Mouse (Mus musculus) kidney, postnatal 25 days (tissue): ENCODE measurements at regions not wholly inside any gene's neighbourhood (a gene's known extent, or its start where the extent isn't known, plus 50 kb on each side); places are given as distances from the start of the nearest gene placed in this dataset.

Experiments used
- DNase-seq, 2 experiments: peaks; one replicate each; pipeline ENCODE4 v3.0.0; 2021; ENCODE audit warnings: mixed read lengths in 2 of 2

- no peak for DNase-seq
Measured at GRCm38 (mm10) chr2:134126988-134127387, 427.2 kb downstream of the Hao1 start.

- DNase-seq = no peak
Measured at GRCm38 (mm10) chr2:134107286-134107685, 446.9 kb downstream of the Hao1 start.

DNA sequence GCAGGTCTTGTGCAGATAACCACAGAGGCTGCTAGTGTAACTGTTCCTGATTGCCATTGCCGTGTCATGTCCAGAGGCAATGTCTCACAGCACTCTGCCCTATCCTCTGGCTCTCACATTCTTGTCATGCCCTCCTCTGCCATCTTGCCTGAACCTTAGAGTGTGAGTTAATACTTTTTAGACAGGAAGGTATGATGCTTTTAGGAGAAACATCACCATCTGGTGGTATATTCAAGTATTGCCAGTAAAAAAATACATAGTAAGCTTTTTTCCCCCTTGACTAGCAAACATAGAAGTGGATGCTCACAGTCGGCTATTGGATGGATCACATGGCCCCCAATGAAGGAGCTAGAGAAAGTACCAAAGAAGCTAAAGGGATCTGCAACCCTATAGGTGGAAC is 465.8 kb downstream of the Hao1 start:
- no peak for DNase-seq

- no peak for DNase-seq
Measured at GRCm38 (mm10) chr2:134080148-134080547, 474.0 kb downstream of the Hao1 start.

DNA sequence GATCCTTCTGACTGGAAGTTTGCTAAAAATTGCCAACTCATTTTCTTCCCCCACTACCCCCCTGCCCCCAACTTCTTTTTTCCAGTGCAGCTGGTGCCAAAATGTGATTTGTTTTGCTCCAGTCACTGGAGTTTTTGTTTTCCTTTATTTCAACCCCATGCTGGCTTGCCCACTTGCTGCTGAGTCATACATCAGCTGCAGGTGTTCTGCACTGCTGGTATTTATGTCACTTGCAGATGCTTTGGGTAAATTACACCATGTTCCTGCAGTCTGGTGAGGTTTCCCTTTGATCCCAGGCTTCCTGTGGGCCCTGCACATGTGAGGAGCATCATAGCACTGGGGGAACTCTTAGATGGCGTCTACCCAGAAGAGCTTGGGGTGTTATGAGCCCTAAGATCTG is 476.2 kb downstream of the Hao1 start:
- no peak for DNase-seq

- DNase-seq = peak in 1 of 2 experiments; percentile 30
Measured at GRCm38 (mm10) chr2:134067910-134068335, 486.2 kb downstream of the Hao1 start.

DNA sequence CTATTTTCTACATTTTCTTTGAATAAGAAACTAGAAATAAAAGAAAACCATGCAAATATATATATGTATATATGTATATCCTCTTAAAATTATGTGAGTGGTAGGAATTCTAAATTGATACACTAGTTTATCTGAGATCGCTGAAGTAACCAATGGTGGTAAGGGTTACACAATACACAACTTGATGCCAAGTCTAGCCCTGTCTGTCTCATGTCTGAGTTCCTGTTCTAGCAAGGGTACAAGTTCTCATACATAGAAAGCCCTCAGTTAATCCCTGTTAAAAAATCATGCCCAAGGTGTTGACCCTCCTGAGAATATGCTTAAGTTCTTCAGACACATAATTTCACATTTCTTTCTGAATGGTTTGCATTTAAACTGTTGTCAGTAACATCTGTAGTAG is 486.8 kb downstream of the Hao1 start:
- no peak for DNase-seq

- DNase-seq = no peak
Measured at GRCm38 (mm10) chr2:134059916-134060618, 494.1 kb downstream of the Hao1 start.

DNA sequence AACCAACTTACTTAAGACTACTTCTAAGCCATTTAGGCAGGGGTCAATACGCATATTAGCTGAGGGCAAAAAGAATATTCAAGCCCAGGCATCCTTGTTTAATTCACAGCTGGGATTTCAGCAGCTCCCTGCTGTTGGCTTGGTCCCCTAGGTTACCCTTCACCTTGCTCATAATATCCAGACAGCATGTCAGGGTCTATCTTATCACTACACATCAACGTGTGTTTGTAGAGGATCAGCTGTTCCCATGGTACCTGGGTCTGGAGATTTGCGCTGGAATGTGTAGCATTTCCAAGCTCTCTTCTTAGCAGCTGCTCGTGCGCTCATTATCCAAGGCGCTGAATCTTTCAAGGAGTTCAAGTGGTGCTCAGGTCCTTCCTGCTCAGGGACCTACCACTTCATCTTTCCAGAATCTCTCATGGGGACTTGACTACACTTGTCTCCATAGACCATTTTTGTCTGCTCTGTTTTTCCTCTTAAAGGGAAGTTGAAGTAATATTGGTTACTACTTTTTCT is 484.5 kb downstream of the Bmp2 start:
- no peak for DNase-seq

GRCm38 (mm10) chr2:134029631-134030414 is 477.9 kb downstream of the Bmp2 start:
- peak in 1 of 2 experiments; percentile 63 for DNase-seq

DNA sequence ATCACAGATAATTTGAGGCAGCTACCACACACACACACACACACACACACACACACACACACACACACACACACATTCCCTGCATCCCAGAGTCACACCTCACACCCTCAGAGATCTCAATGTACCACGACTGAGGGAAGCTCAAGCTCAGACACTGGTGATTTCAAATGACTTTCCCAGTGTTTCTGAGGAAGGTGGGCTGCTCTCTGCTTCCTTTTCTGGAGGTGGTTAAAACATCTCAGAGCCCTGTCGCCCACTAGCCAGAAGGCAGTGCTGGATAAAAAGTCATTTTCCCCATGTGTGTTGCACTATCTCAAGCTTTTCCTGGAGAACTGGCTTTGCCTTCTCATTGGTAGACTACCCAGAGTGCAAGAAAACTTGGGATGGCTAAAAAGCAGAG is 477.2 kb downstream of the Bmp2 start:
- no peak for DNase-seq

DNA sequence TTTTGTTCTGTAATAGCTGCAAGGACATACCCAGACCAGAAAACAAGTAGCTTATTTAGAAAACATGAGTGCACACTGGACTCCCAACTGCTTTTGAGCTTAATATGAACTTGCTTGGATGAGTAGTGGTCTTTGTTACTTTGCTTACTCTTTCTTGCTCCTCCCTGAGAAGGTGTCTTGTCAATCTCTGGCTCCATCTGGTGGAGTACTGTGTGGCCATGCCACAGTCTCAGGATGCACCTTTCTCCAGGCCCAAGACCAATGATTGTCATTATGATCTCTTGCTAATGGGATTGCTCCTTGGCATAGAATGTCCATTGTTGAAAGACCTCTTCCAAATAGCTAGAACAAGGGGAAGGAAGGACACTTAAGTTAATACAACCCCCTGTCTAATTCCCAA is 465.1 kb downstream of the Bmp2 start:
- peak in 1 of 2 experiments; percentile 22 for DNase-seq

GRCm38 (mm10) chr2:134003146-134003545 is 451.2 kb downstream of the Bmp2 start:
- DNase-seq = no peak

DNA sequence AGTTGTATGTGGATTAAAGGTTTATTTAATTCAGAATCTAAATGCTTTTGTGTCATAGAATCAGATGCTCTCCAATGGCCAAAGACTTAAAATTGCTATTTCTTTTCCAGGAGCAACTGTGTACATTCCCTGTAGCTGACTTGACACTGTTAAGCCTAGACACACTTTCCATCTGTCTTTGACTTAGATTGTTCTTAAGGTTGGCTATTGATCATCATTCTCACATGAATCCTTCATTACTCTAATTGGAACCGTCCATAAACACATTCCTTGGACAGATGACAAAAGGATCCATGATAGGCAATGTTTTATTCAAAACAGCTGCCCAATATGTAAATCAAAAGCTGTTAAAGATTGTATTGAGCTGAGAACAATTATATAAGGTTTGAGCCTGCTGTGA is 442.8 kb downstream of the Bmp2 start:
- no peak for DNase-seq

DNA sequence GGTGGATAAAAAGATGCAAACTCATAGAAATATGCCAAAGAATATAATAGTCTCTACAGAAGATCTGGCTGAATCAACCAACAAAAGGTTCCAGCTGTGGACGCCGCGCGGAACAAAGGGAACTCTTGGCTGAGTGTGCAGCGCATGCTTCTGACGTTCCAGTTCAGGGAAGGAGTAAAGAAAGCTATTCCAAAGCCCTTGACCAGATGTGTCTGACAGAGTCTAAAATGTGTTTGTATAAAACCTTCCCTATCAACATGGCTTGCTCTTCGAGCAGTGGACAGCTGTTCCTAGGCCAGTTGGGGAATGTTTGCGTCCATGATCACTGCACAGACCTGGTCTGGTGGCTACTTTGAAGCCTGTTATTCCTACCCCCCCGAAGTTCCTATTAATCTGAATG is 442.4 kb downstream of the Bmp2 start:
- DNase-seq = no peak

DNA sequence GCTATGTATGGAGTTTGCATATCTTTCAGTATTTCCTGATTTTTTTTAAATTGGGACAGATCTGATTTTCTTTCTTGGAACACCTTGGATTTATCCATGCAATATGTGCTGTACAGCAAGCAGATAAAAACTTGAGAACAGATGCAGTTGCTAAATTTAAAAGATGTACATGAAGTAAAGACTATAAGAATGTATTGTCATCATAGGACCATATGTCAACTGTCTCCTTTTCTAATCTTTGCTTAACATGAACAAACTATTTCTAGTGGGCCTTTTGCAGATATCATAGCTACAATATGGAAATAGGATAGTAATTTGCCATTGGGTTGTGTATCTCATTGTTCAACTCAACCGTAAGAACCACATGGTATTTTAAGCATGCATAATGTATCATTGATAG is 435.7 kb downstream of the Bmp2 start:
- no peak for DNase-seq
